Mouse (Mus musculus): ENCODE data around the gene Cfc1.

The Cfc1 gene

GRCm38 (mm10) chr1:34553690-34554089 lies 18.2 kb downstream of the Cfc1 start:
- no peak for DNase-seq (ENCODE audit: low spot score in 2 of 2)

GRCm38 (mm10) chr1:34554275-34554674 lies 18.8 kb downstream of the Cfc1 start:
- DNase-seq (ENCODE audit: low spot score in 2 of 2): no peak

GRCm38 (mm10) chr1:34560843-34561242 lies 25.4 kb downstream of the Cfc1 start, which contains the start of gene Prss40:
Gene Prss40 (minus strand): TSS chr1:34560943.
- no peak for DNase-seq (ENCODE audit: low spot score in 2 of 2)

- no peak for DNase-seq (ENCODE audit: low spot score in 2 of 2)
These were observed 29.1 kb downstream of the Cfc1 start for GRCm38 (mm10) chr1:34564383-34565045.

GRCm38 (mm10) chr1:34568120-34568519 lies 32.7 kb downstream of the Cfc1 start:
- no peak for DNase-seq (ENCODE audit: low spot score in 2 of 2)

- no peak for DNase-seq (ENCODE audit: low spot score in 2 of 2)
These were observed 34.4 kb downstream of the Cfc1 start for GRCm38 (mm10) chr1:34569876-34570275.

GRCm38 (mm10) chr1:34571431-34571830 lies 36.0 kb downstream of the Cfc1 start:
- peak in 1 of 2 experiments; percentile 25 for DNase-seq (ENCODE audit: low spot score in 2 of 2)

GRCm38 (mm10) chr1:34573221-34573620 lies 37.8 kb downstream of the Cfc1 start:
- no peak for DNase-seq (ENCODE audit: low spot score in 2 of 2)

- peak; percentile 68 to 81 for DNase-seq (ENCODE audit: low spot score in 2 of 2)
These were observed 43.7 kb downstream of the Cfc1 start, which contains the start of gene Amer3 for GRCm38 (mm10) chr1:34578851-34579781. Gene Amer3 (plus strand): TSS chr1:34579657.

- DNase-seq (ENCODE audit: low spot score in 2 of 2): no peak
These were observed 44.4 kb downstream of the Cfc1 start for GRCm38 (mm10) chr1:34579782-34580356.

- DNase-seq (ENCODE audit: low spot score in 2 of 2): no peak
These were observed 46.8 kb downstream of the Cfc1 start for GRCm38 (mm10) chr1:34582218-34582617.

GRCm38 (mm10) chr1:34583821-34584263 lies 48.4 kb downstream of the Cfc1 start:
- DNase-seq (ENCODE audit: low spot score in 2 of 2): peak; percentile 55

GRCm38 (mm10) chr1:34584736-34585135 lies 49.3 kb downstream of the Cfc1 start:
- no peak for DNase-seq (ENCODE audit: low spot score in 2 of 2)

GRCm38 (mm10) chr1:34587298-34588096 lies 52.0 kb downstream of the Cfc1 start:
- DNase-seq (ENCODE audit: low spot score in 2 of 2): no peak

All from frontal cortex, postnatal 10 days (tissue).